Mouse (Mus musculus) c-Kit-positive CD71-positive TER-119-negative erythroid progenitor cells, embryonic 14.5 days (primary cell): ENCODE results near the gene Ints13.

ENCODE experiments used
- DNase-seq: peaks from one replicate; pipeline ENCODE4 v3.0.0-alpha.2; 2013; ENCODE audit warnings: low read depth

The Ints13 gene

DNA sequence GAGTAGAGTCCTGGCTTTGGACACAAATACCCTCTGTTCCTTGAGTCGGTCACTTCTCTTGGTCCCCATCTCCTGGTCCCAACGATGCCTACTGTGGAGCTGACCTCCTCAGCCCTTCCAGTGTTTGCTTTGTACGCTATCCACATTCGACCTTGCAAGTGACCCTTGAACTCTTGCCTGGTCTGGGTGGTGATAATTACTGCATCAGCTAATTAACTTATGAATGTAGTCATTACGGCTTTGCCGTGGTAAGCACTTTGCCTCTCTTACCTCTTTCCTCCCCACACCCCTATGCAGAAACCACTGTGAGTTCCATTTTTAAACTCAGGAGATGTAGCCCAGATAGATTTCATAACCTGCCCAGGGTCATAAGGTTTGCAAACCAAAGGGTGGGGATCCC is 77.4 kb downstream of the Ints13 start:
- DNase-seq, result no peak
